Mouse (Mus musculus): ENCODE results near the gene Tmem252. TPM values are rescaled to one million over a fixed set of nuclear protein-coding genes. Genes with fewer than 3 reads are reported as not detected.

The Tmem252 gene
- polyA plus RNA-seq, 1 experiment: 1.0 TPM

GRCm38 (mm10) chr19:24673331-24673730 lies 477 bp upstream of the Tmem252 start:
- H3K4me3 ChIP-seq (replicated peaks; ENCODE audit: extremely low read depth, low read depth, low read length): peak overlapping the region; percentile 46
- H3K4me1 ChIP-seq (ENCODE audit: control insufficient read depth, insufficient read depth, low read length): peaks cover 8% of the 10 kb centered on the region
- TF ChIP-seq CTCF (IDR thresholded peaks at IDR 0.05; ENCODE audit: insufficient read depth, low read length): no peak
- TF ChIP-seq POLR2A (IDR thresholded peaks at IDR 0.05; ENCODE audit: borderline replicate concordance, extremely low read depth, low read depth, low read length): no peak
- WGBS: 37% methylated on average over 10 of the region's 10 CpGs
- DNase-seq: peak; percentile 15

GRCm38 (mm10) chr19:24676429-24676828 lies 2.6 kb downstream of the Tmem252 start:
- no peak for TF ChIP-seq POLR2A (IDR thresholded peaks at IDR 0.05; ENCODE audit: borderline replicate concordance, extremely low read depth, low read depth, low read length)
- no peak for TF ChIP-seq CTCF (IDR thresholded peaks at IDR 0.05; ENCODE audit: insufficient read depth, low read length)
- WGBS: 70% methylated on average over 7 of the region's 7 CpGs
- peaks cover 8% of the 10 kb centered on the region for H3K4me1 ChIP-seq (ENCODE audit: control insufficient read depth, insufficient read depth, low read length)
- DNase-seq: no peak
- no peak overlapping the region for H3K4me3 ChIP-seq (replicated peaks; ENCODE audit: extremely low read depth, low read depth, low read length)

GRCm38 (mm10) chr19:24677242-24677984 lies 3.6 kb downstream of the Tmem252 start:
- WGBS: 74% methylated on average over 8 of the region's 8 CpGs
- Histone ChIP-seq H3K4me3 (replicated peaks; ENCODE audit: extremely low read depth, low read depth, low read length) (no peak overlapping the region), H3K4me1 (ENCODE audit: control insufficient read depth, insufficient read depth, low read length) (peaks cover 2% of the 10 kb centered on the region; the same call in 1 of the 2 replicates)
- no peak for TF ChIP-seq POLR2A (IDR thresholded peaks at IDR 0.05; ENCODE audit: borderline replicate concordance, extremely low read depth, low read depth, low read length)
- no peak for TF ChIP-seq CTCF (IDR thresholded peaks at IDR 0.05; ENCODE audit: insufficient read depth, low read length)
- DNase-seq: no peak

GRCm38 (mm10) chr19:24683016-24683720 lies 9.4 kb downstream of the Tmem252 start:
- H3K4me1 ChIP-seq (ENCODE audit: control insufficient read depth, insufficient read depth, low read length): no peaks in the 10 kb centered on the region
- DNase-seq: no peak
- H3K4me3 ChIP-seq (replicated peaks; ENCODE audit: extremely low read depth, low read depth, low read length): no peak overlapping the region
- no peak for TF ChIP-seq CTCF (IDR thresholded peaks at IDR 0.05; ENCODE audit: insufficient read depth, low read length)
- no peak for TF ChIP-seq POLR2A (IDR thresholded peaks at IDR 0.05; ENCODE audit: borderline replicate concordance, extremely low read depth, low read depth, low read length)
- WGBS: 63% methylated on average over 12 of the region's 12 CpGs

- Histone ChIP-seq H3K4me1 (ENCODE audit: control insufficient read depth, insufficient read depth, low read length) (peaks cover under 1% of the 10 kb centered on the region), H3K4me3 (replicated peaks; ENCODE audit: extremely low read depth, low read depth, low read length) (no peak overlapping the region)
- DNase-seq: no peak
- WGBS: 85% methylated on average over 10 of the region's 10 CpGs
- no peak for TF ChIP-seq POLR2A (IDR thresholded peaks at IDR 0.05; ENCODE audit: borderline replicate concordance, extremely low read depth, low read depth, low read length)
- no peak for TF ChIP-seq CTCF (IDR thresholded peaks at IDR 0.05; ENCODE audit: insufficient read depth, low read length)
These were observed 12.6 kb downstream of the Tmem252 start for GRCm38 (mm10) chr19:24686411-24686810.

- Histone ChIP-seq H3K4me1 (ENCODE audit: control insufficient read depth, insufficient read depth, low read length) (peaks cover 6% of the 10 kb centered on the region), H3K4me3 (replicated peaks; ENCODE audit: extremely low read depth, low read depth, low read length) (no peak overlapping the region)
- no peak for TF ChIP-seq CTCF (IDR thresholded peaks at IDR 0.05; ENCODE audit: insufficient read depth, low read length)
- TF ChIP-seq POLR2A (IDR thresholded peaks at IDR 0.05; ENCODE audit: borderline replicate concordance, extremely low read depth, low read depth, low read length): no peak
- no peak for DNase-seq
- 75% methylated on average over 6 of the region's 6 CpGs for WGBS
These were observed 14.5 kb downstream of the Tmem252 start for GRCm38 (mm10) chr19:24688327-24688726.

- TF ChIP-seq POLR2A (IDR thresholded peaks at IDR 0.05; ENCODE audit: borderline replicate concordance, extremely low read depth, low read depth, low read length): no peak
- TF ChIP-seq CTCF (IDR thresholded peaks at IDR 0.05; ENCODE audit: insufficient read depth, low read length): no peak
- WGBS: 85% methylated on average over 4 of the region's 4 CpGs
- DNase-seq: no peak
- peaks cover 6% of the 10 kb centered on the region for H3K4me1 ChIP-seq (ENCODE audit: control insufficient read depth, insufficient read depth, low read length)
- H3K4me3 ChIP-seq (replicated peaks; ENCODE audit: extremely low read depth, low read depth, low read length): no peak overlapping the region
These were observed 15.7 kb downstream of the Tmem252 start for GRCm38 (mm10) chr19:24689531-24689930.

- 75% methylated on average over 2 of the region's 2 CpGs for WGBS
- no peak for TF ChIP-seq CTCF (IDR thresholded peaks at IDR 0.05; ENCODE audit: insufficient read depth, low read length)
- TF ChIP-seq POLR2A (IDR thresholded peaks at IDR 0.05; ENCODE audit: borderline replicate concordance, extremely low read depth, low read depth, low read length): no peak
- no peak for DNase-seq
- H3K4me3 ChIP-seq (replicated peaks; ENCODE audit: extremely low read depth, low read depth, low read length): no peak overlapping the region
- H3K4me1 ChIP-seq (ENCODE audit: control insufficient read depth, insufficient read depth, low read length): peaks cover 6% of the 10 kb centered on the region
These were observed 18.9 kb downstream of the Tmem252 start for GRCm38 (mm10) chr19:24692691-24693090.

- WGBS: 77% methylated on average over 1 of the region's 1 CpGs
- Histone ChIP-seq H3K4me3 (replicated peaks; ENCODE audit: extremely low read depth, low read depth, low read length) (no peak overlapping the region), H3K4me1 (ENCODE audit: control insufficient read depth, insufficient read depth, low read length) (peaks cover 9% of the 10 kb centered on the region)
- no peak for TF ChIP-seq CTCF (IDR thresholded peaks at IDR 0.05; ENCODE audit: insufficient read depth, low read length)
- TF ChIP-seq POLR2A (IDR thresholded peaks at IDR 0.05; ENCODE audit: borderline replicate concordance, extremely low read depth, low read depth, low read length): no peak
- no peak for DNase-seq
These were observed 24.1 kb downstream of the Tmem252 start for GRCm38 (mm10) chr19:24697946-24698345.
